Mouse (Mus musculus) CH12.LX (cell line): ENCODE measurements around the gene Rnf10. TPM values are rescaled to one million over a fixed set of nuclear protein-coding genes. Genes with fewer than 3 reads are reported as not detected.

Experiments used
- DNase-seq: peaks from one replicate; pipeline ENCODE4 v3.0.0-alpha.2; 2013; ENCODE audit errors: extremely low read depth
- H3K27ac ChIP-seq: 2 replicates; pipeline ENCODE4 v1.5.1; 2012; ENCODE audit warnings: low read depth, mild to moderate bottlenecking, control low read depth, moderate library complexity; ENCODE audit not compliant: insufficient read depth
- H3K27me3 ChIP-seq: replicated peaks from 2 replicates; pipeline ENCODE3; 2012; ENCODE audit warnings: inconsistent platforms
- H3K36me3 ChIP-seq, 2 experiments: replicated peaks in 1 of 2; 2 replicates each; pipeline versions ENCODE3 to v1.6.1; 2012; ENCODE audit warnings: inconsistent platforms in 1 of 2, low read length in 1 of 2, mild to moderate bottlenecking in 1 of 2, mixed read lengths in 1 of 2, moderate library complexity in 1 of 2; ENCODE audit not compliant: control insufficient read depth in 1 of 2, insufficient read depth in 1 of 2
- H3K4me1 ChIP-seq, 2 experiments: 2 replicates each; pipeline ENCODE4 v1.6.1; 2012; ENCODE audit warnings: inconsistent platforms in 1 of 2, moderate library complexity in 1 of 2; ENCODE audit not compliant: insufficient read depth in 2 of 2, control insufficient read depth in 1 of 2
- H3K4me2 ChIP-seq: 2 replicates; pipeline ENCODE4 v1.6.1; 2012; ENCODE audit warnings: low read depth, mild to moderate bottlenecking, control low read depth; ENCODE audit not compliant: poor library complexity, insufficient read depth, severe bottlenecking
- H3K4me3 ChIP-seq, 3 experiments: fragments of 150-350 bp in 1 of 3; sonication (generic) in 1 of 3; replicated peaks in 1 of 3; 2 replicates each; pipeline versions ENCODE3 to v1.5.1; 2011 to 2012; ENCODE audit warnings: low read depth in 2 of 3, low read length in 2 of 3, mild to moderate bottlenecking in 2 of 3, moderate library complexity in 2 of 3, control low read depth in 1 of 3, improper control_type of control experiment in 1 of 3, inconsistent platforms in 1 of 3, mixed read lengths in 1 of 3; ENCODE audit not compliant: poor library complexity in 1 of 3
- H3K79me2 ChIP-seq: replicated peaks from 2 replicates; pipeline ENCODE4 v1.6.1; 2012; ENCODE audit warnings: mild to moderate bottlenecking, moderate library complexity; ENCODE audit not compliant: control insufficient read depth, poor library complexity, insufficient read depth, severe bottlenecking; ENCODE audit errors: extremely low read depth
- H3K9ac ChIP-seq: 2 replicates; pipeline ENCODE4 v1.6.1; 2012; ENCODE audit warnings: low read depth, mild to moderate bottlenecking, control low read depth, moderate library complexity; ENCODE audit not compliant: insufficient read depth
- H3K9me3 ChIP-seq: replicated peaks from 2 replicates; pipeline ENCODE3; 2012; ENCODE audit warnings: low read length, inconsistent platforms, mixed read lengths
- BHLHE40 ChIP-seq: IDR thresholded peaks from 2 replicates; pipeline ENCODE4 v1.6.1; 2011; ENCODE audit warnings: mild to moderate bottlenecking, low read depth, low read length, improper control_type of control experiment
- CHD1 ChIP-seq: IDR thresholded peaks from 2 replicates; pipeline ENCODE4 v1.6.1; 2012; ENCODE audit warnings: low read depth, low read length, improper control_type of control experiment, inconsistent platforms
- CHD2 ChIP-seq: IDR thresholded peaks from 2 replicates; pipeline ENCODE4 v1.6.1; 2011; ENCODE audit warnings: low read length, improper control_type of control experiment
- CTCF ChIP-seq, 2 experiments: IDR thresholded peaks in 1 of 2; conservative IDR thresholded peaks in 1 of 2; 2 replicates each; pipeline ENCODE4 v1.5.1; 2011 to 2012; ENCODE audit warnings: low read depth in 2 of 2, low read length in 2 of 2, improper control_type of control experiment in 1 of 2, inconsistent platforms in 1 of 2, mild to moderate bottlenecking in 1 of 2, moderate library complexity in 1 of 2
- E2F4 ChIP-seq: IDR thresholded peaks from 2 replicates; pipeline ENCODE4 v1.6.1; 2011; ENCODE audit warnings: low read depth, low read length, improper control_type of control experiment; ENCODE audit not compliant: insufficient replicate concordance
- ELF1 ChIP-seq: IDR thresholded peaks from 2 replicates; pipeline ENCODE4 v1.6.1; 2014; ENCODE audit warnings: low read depth, mild to moderate bottlenecking, inconsistent platforms, low read length, improper control_type of control experiment
- EP300 ChIP-seq: IDR thresholded peaks from 2 replicates; pipeline ENCODE4 v1.6.1; 2011; ENCODE audit warnings: low read length, improper control_type of control experiment
- ETS1 ChIP-seq: conservative IDR thresholded peaks from 2 replicates; pipeline ENCODE4 v1.6.1; 2012; ENCODE audit warnings: low read depth, mild to moderate bottlenecking, inconsistent platforms, low read length, improper control_type of control experiment, moderate library complexity
- GABPA ChIP-seq: IDR thresholded peaks from 2 replicates; pipeline ENCODE4 v1.6.1; 2012; ENCODE audit warnings: low read depth, low read length, improper control_type of control experiment, inconsistent platforms; ENCODE audit not compliant: insufficient replicate concordance
- HCFC1 ChIP-seq: IDR thresholded peaks from 2 replicates; pipeline ENCODE4 v1.6.1; 2012; ENCODE audit warnings: low read depth, mild to moderate bottlenecking, inconsistent platforms, low read length, improper control_type of control experiment
- IRF4 ChIP-seq: IDR thresholded peaks from 2 replicates; pipeline ENCODE4 v1.6.1; 2014; ENCODE audit warnings: low read depth, mild to moderate bottlenecking, inconsistent platforms, low read length, improper control_type of control experiment
- JUN ChIP-seq: IDR thresholded peaks from 2 replicates; pipeline ENCODE4 v1.6.1; 2011; ENCODE audit warnings: low read depth, mild to moderate bottlenecking, low read length, improper control_type of control experiment, moderate library complexity; ENCODE audit not compliant: insufficient read depth
- JUND ChIP-seq: conservative IDR thresholded peaks from 2 replicates; pipeline ENCODE4 v1.6.1; 2011; ENCODE audit warnings: low read depth, low read length, improper control_type of control experiment
- KAT2A ChIP-seq: IDR thresholded peaks from 2 replicates; pipeline ENCODE4 v1.6.1; 2012; ENCODE audit warnings: low read length, improper control_type of control experiment, inconsistent platforms; ENCODE audit not compliant: insufficient replicate concordance
- MAFK ChIP-seq: IDR thresholded peaks from 2 replicates; pipeline ENCODE4 v1.6.1; 2011; ENCODE audit warnings: low read length, improper control_type of control experiment; ENCODE audit not compliant: insufficient replicate concordance
- MAX ChIP-seq: IDR thresholded peaks from 2 replicates; pipeline ENCODE4 v1.6.1; 2011; ENCODE audit warnings: low read length, improper control_type of control experiment
- MAZ ChIP-seq: IDR thresholded peaks from 2 replicates; pipeline ENCODE4 v1.6.1; 2012; ENCODE audit warnings: low read depth, mild to moderate bottlenecking, inconsistent platforms, low read length, improper control_type of control experiment, moderate library complexity
- MEF2A ChIP-seq: IDR thresholded peaks from 2 replicates; pipeline ENCODE4 v1.6.1; 2014; ENCODE audit warnings: low read depth, mild to moderate bottlenecking, inconsistent platforms, low read length, improper control_type of control experiment, borderline replicate concordance
- MXI1 ChIP-seq: IDR thresholded peaks from 2 replicates; pipeline ENCODE4 v1.6.1; 2011; ENCODE audit warnings: mild to moderate bottlenecking, low read depth, low read length, improper control_type of control experiment
- MYC ChIP-seq: IDR thresholded peaks from 2 replicates; pipeline ENCODE4 v1.6.1; 2011; ENCODE audit warnings: low read depth, mild to moderate bottlenecking, improper control_type of control experiment, low read length
- NELFE ChIP-seq: IDR thresholded peaks from 2 replicates; pipeline ENCODE4 v1.6.1; 2011; ENCODE audit warnings: low read depth, low read length, improper control_type of control experiment
- NRF1 ChIP-seq: IDR thresholded peaks from 2 replicates; pipeline ENCODE4 v1.6.1; 2014; ENCODE audit warnings: low read depth, mild to moderate bottlenecking, inconsistent platforms, low read length, improper control_type of control experiment, moderate library complexity
- PAX5 ChIP-seq: IDR thresholded peaks from 2 replicates; pipeline ENCODE4 v1.6.1; 2012; ENCODE audit warnings: low read length, inconsistent platforms, mixed read lengths
- POLR2A ChIP-seq: IDR thresholded peaks from 2 replicates; pipeline ENCODE4 v1.6.1; 2011; ENCODE audit warnings: low read depth, mild to moderate bottlenecking, improper control_type of control experiment, low read length
- POLR2AphosphoS2 ChIP-seq: IDR thresholded peaks from 2 replicates; pipeline ENCODE4 v1.6.1; 2011; ENCODE audit warnings: low read depth, low read length, improper control_type of control experiment
- RAD21 ChIP-seq: IDR thresholded peaks from 2 replicates; pipeline ENCODE4 v1.6.1; 2011; ENCODE audit warnings: low read depth, mild to moderate bottlenecking, low read length, improper control_type of control experiment, moderate library complexity
- RCOR1 ChIP-seq: conservative IDR thresholded peaks from 2 replicates; pipeline ENCODE4 v1.6.1; 2012; ENCODE audit warnings: low read depth, mild to moderate bottlenecking, inconsistent platforms, low read length, improper control_type of control experiment
- SIN3A ChIP-seq: IDR thresholded peaks from 2 replicates; pipeline ENCODE4 v1.6.1; 2012; ENCODE audit warnings: low read length, improper control_type of control experiment, inconsistent platforms
- TBP ChIP-seq: conservative IDR thresholded peaks from 2 replicates; pipeline ENCODE4 v1.6.1; 2011; ENCODE audit warnings: low read depth, low read length, improper control_type of control experiment
- TCF12 ChIP-seq: IDR thresholded peaks from 2 replicates; pipeline ENCODE4 v1.6.1; 2014; ENCODE audit warnings: low read depth, mild to moderate bottlenecking, inconsistent platforms, low read length, improper control_type of control experiment
- UBTF ChIP-seq: IDR thresholded peaks from 2 replicates; pipeline ENCODE4 v1.6.1; 2012; ENCODE audit warnings: low read depth, mild to moderate bottlenecking, inconsistent platforms, low read length, improper control_type of control experiment, moderate library complexity
- USF1 ChIP-seq: IDR thresholded peaks from 2 replicates; pipeline ENCODE4 v1.6.1; 2014; ENCODE audit warnings: low read depth, mild to moderate bottlenecking, inconsistent platforms, low read length, improper control_type of control experiment
- USF2 ChIP-seq: conservative IDR thresholded peaks from 2 replicates; pipeline ENCODE4 v1.6.1; 2011; ENCODE audit warnings: low read depth, low read length, improper control_type of control experiment
- ZC3H11A ChIP-seq: IDR thresholded peaks from 2 replicates; pipeline ENCODE4 v1.6.1; 2012; ENCODE audit warnings: low read depth, mild to moderate bottlenecking, inconsistent platforms, low read length, improper control_type of control experiment
- ZKSCAN1 ChIP-seq: IDR thresholded peaks from 2 replicates; pipeline ENCODE4 v1.6.1; 2012; ENCODE audit warnings: low read depth, inconsistent platforms, low read length, improper control_type of control experiment, borderline replicate concordance
- ZMIZ1 ChIP-seq: IDR thresholded peaks from 2 replicates; pipeline ENCODE4 v1.6.1; 2012; ENCODE audit warnings: low read depth, mild to moderate bottlenecking, inconsistent platforms, low read length, improper control_type of control experiment
- dilution Hi-C: fragments of 300-500 bp; cut with MboI; formaldehyde crosslinking; loops from 2 replicates; pipeline ENCODE4 v1.14.3; 2020; ENCODE audit warnings: low sequenced_read_pairs; ENCODE audit not compliant: extremely low pct_unique_long_range_greater_than_20kb, extremely low pct_ligation_motif_present
- in situ Hi-C: fragments of 300-500 bp; cut with MboI; formaldehyde crosslinking; loops from 3 replicates; pipeline ENCODE4 v1.14.3; 2019; ENCODE audit warnings: low sequenced_read_pairs, low pct_ligation_motif_present, low pct_unique_long_range_greater_than_20kb, mixed read lengths
- polyA plus RNA-seq: library from polyadenylated mRNA; unstranded; fragments of >175 nt; gene quantifications from 2 replicates; pipeline ENCODE4 v1.2.1, GENCODE M21; 2012; ENCODE audit warnings: low read depth; ENCODE audit not compliant: insufficient read length
- total RNA-seq, 2 experiments: library from RNA; depleted of rRNA; stranded (reverse); fragments of 300-350 nt in 1 of 2; fragments of >200 nt in 1 of 2; gene quantifications; 2 replicates each; pipeline ENCODE4 v1.2.3; 2012 to 2014

Rnf10 gene
- total and polyA plus RNA-seq, 3 experiments, result 38.5 to 187 (median 63.6) TPM

GRCm38 (mm10) chr5:115300792-115301614 is 28.3 kb upstream of the Rnf10 start, which contains the start of gene Dynll1:
Gene Dynll1, minus strand, starts transcription at chr5:115300999.
- H3K4me1 ChIP-seq, result peaks cover 0 to 22% of the 10 kb centered on the region in 2 experiments; a peak in 3 of 4 replicates

More at GRCm38 (mm10) chr5:115300792-115301614, 28.3 kb upstream of the Rnf10 start, which contains the start of gene Dynll1:
- peak within 1 kb of the TSS; percentile 73 for H3K4me2 ChIP-seq
- H3K27ac ChIP-seq, result peak within 1 kb of the TSS; percentile 62; the same call in 1 of the 2 replicates
- peak; percentile 97 for DNase-seq
- in situ Hi-C loops (loop anchor here (5.0 kb wide), 1 partner anchor 41 kb away; the partner anchor contains the start of genes Gatc and Triap1), dilution Hi-C loops (no loop called here)
- peak within 1 kb of the TSS; percentile 66 for H3K9ac ChIP-seq
- no peaks in the 10 kb centered on the region for H3K27me3 ChIP-seq
- peaks cover 3% of the 10 kb centered on the region for H3K9me3 ChIP-seq
- peaks cover 18% of the 10 kb centered on the region for H3K79me2 ChIP-seq
- TF ChIP-seq UBTF (peak; percentile 41; the same call in 1 of the 2 replicates), MYC (peak; percentile 22; the same call in 1 of the 2 replicates), HCFC1 (peak; percentile 74), NRF1 (peak; percentile 54), NELFE (peak; percentile 98), CHD2 (peak; percentile 91), ZMIZ1 (peak; percentile 95), EP300 (no peak), MAX (peak; percentile 89), USF1 (no peak), POLR2AphosphoS2 (peak; percentile 91), PAX5 (no peak), MAZ (peak; percentile 46; the same call in 1 of the 2 replicates), JUND (no peak), CHD1 (no peak), KAT2A (0 out of 2 replicates have a peak, but pooled peaks have one; percentile 35), GABPA (no peak), E2F4 (no peak), MAFK (peak; percentile 95), CTCF (conservative IDR thresholded peaks at IDR 0.05 in 1 of 2, IDR thresholded peaks at IDR 0.05 in 1 of 2; ENCODE audit: low read depth in 2 of 2, low read length in 2 of 2) (no peak), USF2 (no peak), IRF4 (0 out of 2 replicates have a peak, but pooled peaks have one; percentile 55), ETS1 (0 out of 2 replicates have a peak, but pooled peaks have one; percentile 14), TBP (peak; percentile 69), RAD21 (no peak), RCOR1 (peak; percentile 100), MXI1 (peak; percentile 100), SIN3A (peak; percentile 97), BHLHE40 (peak; percentile 98), ZC3H11A (no peak), ELF1 (peak; percentile 58), JUN (no peak), TCF12 (peak; percentile 94), MEF2A (peak; percentile 56; the same call in 1 of the 2 replicates), POLR2A (peak; percentile 97), ZKSCAN1 (no peak)
- H3K4me3 ChIP-seq, result peak within 1 kb of the TSS; percentile 73 to 86 (median 76)
- H3K36me3 ChIP-seq, result peaks cover 20 to 36% of the 10 kb centered on the region in 2 experiments
